Mouse (Mus musculus) limb, embryonic 10.5 days (tissue): ENCODE measurements around the gene Kcnk7. TPM values are rescaled to one million over a fixed set of nuclear protein-coding genes. Genes with fewer than 3 reads are reported as not detected.

Source experiments
- DNase-seq: peaks from one replicate; pipeline ENCODE4 v3.0.0-alpha.2; 2017; ENCODE audit warnings: low spot score
- H3K27ac ChIP-seq: fragments of 300-500 bp; sonication (generic); 2 replicates; pipeline ENCODE4 v1.5.1; 2016; ENCODE audit warnings: mild to moderate bottlenecking
- H3K27me3 ChIP-seq: fragments of 300-500 bp; sonication (generic); 2 replicates; pipeline ENCODE4 v1.6.1; 2016; ENCODE audit warnings: low read depth, mild to moderate bottlenecking; ENCODE audit not compliant: poor library complexity, severe bottlenecking
- H3K36me3 ChIP-seq: fragments of 300-500 bp; sonication (generic); 2 replicates; pipeline ENCODE4 v1.6.1; 2016; ENCODE audit warnings: mild to moderate bottlenecking, moderate library complexity
- H3K4me1 ChIP-seq: fragments of 300-500 bp; sonication (generic); 2 replicates; pipeline ENCODE4 v1.6.1; 2016
- H3K4me3 ChIP-seq: fragments of 300-500 bp; sonication (generic); 2 replicates; pipeline ENCODE4 v1.5.1; 2016; ENCODE audit warnings: mild to moderate bottlenecking, moderate library complexity
- H3K9me3 ChIP-seq: fragments of 300-500 bp; sonication (generic); replicated peaks from 2 replicates; pipeline ENCODE4 v1.6.1; 2016; ENCODE audit warnings: mild to moderate bottlenecking
- WGBS: fragments of 180-500 bp; shearing (Covaris S2); methylation state at CpG from one replicate; pipeline ENCODE4 v1.1.7; 2016; 5-methylcytosine and 5-hydroxymethylcytosine counted together
- polyA plus RNA-seq: library from polyadenylated mRNA; unstranded; fragments of >200 nt; fragmentation: Nextera tagmentation; extraction: Ambion mirVana; gene quantifications from 2 replicates; pipeline ENCODE4 v1.2.1, GENCODE M21; 2016

Gene Kcnk7
- polyA plus RNA-seq, 1 experiment from 2014 or later: not detected

DNA sequence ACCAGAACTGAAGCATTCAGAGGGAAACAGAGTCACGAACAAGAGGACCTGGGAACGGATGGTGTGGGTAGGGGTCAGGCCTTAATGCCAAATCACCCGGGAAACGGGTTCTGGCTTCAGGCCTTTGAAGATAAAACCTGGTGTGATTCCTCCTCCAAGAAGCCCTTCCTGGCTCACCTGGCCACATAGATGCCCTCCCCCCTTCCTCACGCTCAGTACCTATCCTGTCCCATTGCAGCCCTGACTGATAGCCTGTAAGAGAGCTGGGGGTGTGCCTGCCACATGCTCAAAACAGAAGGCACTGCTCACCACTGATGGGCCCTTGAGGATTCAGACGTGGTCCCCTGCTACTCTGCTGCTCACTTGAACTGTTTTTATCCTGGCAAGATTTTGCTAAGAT lies 10.4 kb upstream of the Kcnk7 start:
- Histone ChIP-seq H3K36me3 (peaks cover 89% of the 10 kb centered on the region), H3K27me3 (peaks cover 14% of the 10 kb centered on the region), H3K9me3 (no peaks in the 10 kb centered on the region), H3K4me3 (peak overlapping the region; percentile 82; the same call in 1 of the 2 replicates), H3K4me1 (peaks cover 59% of the 10 kb centered on the region), H3K27ac (no peak overlapping the region)
- 88% methylated on average over 6 of the region's 6 CpGs for WGBS
- DNase-seq: no peak

DNA sequence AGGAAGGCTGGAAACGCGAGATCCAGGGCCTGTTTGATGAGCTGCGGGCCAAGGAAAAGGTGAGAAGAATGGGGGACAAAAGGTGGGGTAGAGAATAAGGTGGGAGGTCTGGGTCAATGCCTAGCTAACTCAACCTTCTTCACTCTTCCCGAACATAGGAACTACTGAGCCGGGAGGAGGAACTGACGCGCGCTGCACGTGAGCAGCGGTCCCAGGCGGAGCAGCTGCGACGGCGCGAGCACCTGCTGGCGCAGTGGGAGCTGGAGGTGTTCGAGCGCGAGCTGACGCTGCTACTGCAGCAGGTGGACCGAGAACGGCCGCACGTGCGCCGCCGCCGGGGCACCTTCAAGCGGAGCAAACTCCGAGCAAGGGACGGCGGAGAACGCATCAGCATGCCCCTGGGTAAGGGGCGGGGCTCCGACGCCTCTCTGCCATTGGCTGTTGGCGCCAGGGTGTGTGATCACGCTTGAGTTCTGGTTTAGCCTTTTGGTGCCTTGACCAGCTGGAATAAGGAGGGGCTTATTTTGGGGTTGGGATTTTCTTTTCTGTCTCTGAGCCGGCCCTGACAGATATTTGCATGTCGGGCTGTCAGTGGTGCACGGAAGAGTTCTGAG lies 8.2 kb upstream of the Kcnk7 start:
- DNase-seq: peak; percentile 68
- H3K4me1 ChIP-seq: peaks cover 47% of the 10 kb centered on the region
- peaks cover 14% of the 10 kb centered on the region for H3K27me3 ChIP-seq
- WGBS: 7% methylated on average over 41 of the region's 41 CpGs
- peaks cover 100% of the 10 kb centered on the region for H3K36me3 ChIP-seq
- H3K27ac ChIP-seq: peak overlapping the region; percentile 30; the same call in 1 of the 2 replicates
- peak overlapping the region; percentile 41 for H3K4me3 ChIP-seq
- no peaks in the 10 kb centered on the region for H3K9me3 ChIP-seq

DNA sequence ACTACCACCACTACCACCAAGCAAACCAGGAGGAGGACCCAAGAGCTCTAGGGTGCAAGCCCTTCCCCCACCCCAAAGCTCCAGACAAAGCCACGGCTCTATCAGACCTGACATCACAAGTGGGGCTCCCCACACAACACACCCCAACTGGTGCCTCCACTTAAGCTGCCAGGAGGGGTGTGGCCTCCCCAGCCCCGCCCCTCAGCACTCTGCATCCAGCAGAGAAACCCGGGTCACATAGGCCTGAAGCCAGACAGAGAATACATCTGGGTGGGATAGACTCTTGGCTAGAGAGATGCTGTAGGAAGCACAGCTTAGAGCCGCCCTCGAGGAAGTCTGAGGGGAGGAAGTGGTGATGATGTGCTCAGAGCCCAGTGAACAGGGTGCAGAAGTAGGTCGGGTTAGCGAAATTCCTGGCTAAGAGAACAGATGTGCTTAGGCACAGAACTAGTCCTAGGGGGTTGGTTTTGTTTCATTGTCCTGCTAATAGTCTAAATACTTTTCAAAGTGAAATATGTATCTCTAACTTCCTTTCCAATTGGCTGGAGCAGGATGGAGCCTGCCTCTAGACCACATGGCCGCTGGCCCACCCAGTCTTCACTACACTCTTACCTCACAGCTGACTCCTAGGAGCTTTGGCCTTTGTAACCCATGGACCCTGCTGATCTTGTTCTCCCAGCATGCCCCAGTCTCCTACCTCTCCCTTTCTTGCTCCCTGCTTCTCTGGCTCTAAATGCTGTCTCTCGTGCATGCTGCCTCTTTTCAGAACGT lies 819 bp downstream of the Kcnk7 start:
- Histone ChIP-seq H3K4me1 (peaks cover 9% of the 10 kb centered on the region), H3K27ac (peak overlapping the region; percentile 22; the same call in 1 of the 2 replicates), H3K9me3 (no peaks in the 10 kb centered on the region), H3K27me3 (no peaks in the 10 kb centered on the region), H3K36me3 (peaks cover 71% of the 10 kb centered on the region), H3K4me3 (no peak overlapping the region)
- no peak for DNase-seq
- 51% methylated on average over 10 of the region's 10 CpGs for WGBS

DNA sequence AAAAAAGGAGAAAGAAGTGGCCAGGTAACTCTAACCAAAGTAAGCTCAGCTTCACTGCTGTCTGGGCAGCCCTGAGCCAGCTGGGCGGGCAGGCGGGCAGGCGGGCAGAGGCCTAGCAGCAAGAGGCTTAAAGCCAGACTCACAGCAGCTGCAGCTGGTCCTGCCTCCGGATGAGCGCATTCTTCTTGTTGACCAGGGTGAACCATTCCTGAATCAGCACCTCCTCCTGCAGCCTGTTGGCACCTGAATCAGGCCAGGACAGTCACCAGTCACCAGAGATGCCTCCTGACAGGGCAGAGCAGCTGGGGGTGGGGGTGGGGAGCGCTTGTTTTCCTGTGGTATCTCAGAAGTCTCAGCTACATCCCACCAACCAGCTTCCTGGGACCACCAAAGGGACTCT lies 5.9 kb downstream of the Kcnk7 start:
- H3K27ac ChIP-seq: no peak overlapping the region
- H3K27me3 ChIP-seq: no peaks in the 10 kb centered on the region
- no peaks in the 10 kb centered on the region for H3K9me3 ChIP-seq
- no peak overlapping the region for H3K4me3 ChIP-seq
- DNase-seq: no peak
- peaks cover 14% of the 10 kb centered on the region for H3K4me1 ChIP-seq
- 90% methylated on average over 6 of the region's 6 CpGs for WGBS
- peaks cover 65% of the 10 kb centered on the region for H3K36me3 ChIP-seq

DNA sequence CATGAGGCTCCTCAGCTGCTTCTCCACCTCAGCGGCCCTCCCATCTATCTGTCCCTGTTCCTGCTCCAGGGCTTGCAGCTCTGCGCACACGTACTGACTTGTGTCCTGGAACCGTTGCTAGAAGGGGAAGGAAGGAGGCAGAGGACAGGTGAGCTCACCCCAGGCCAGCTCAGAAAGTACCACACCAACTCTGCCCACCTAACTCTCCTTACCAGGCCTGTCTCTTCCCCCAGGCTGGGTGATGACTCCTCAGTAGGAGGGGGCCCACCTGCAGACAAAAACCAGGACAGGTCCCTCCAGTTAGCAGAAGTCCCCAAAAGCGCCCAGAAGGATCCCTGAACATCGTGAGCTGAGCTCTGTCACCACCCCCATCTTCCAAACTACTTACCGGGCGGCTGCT lies 6.4 kb downstream of the Kcnk7 start:
- Histone ChIP-seq H3K4me3 (no peak overlapping the region), H3K9me3 (no peaks in the 10 kb centered on the region), H3K27me3 (no peaks in the 10 kb centered on the region), H3K4me1 (peaks cover 15% of the 10 kb centered on the region), H3K36me3 (peaks cover 70% of the 10 kb centered on the region), H3K27ac (no peak overlapping the region)
- no peak for DNase-seq
- WGBS: 85% methylated on average over 8 of the region's 8 CpGs

DNA sequence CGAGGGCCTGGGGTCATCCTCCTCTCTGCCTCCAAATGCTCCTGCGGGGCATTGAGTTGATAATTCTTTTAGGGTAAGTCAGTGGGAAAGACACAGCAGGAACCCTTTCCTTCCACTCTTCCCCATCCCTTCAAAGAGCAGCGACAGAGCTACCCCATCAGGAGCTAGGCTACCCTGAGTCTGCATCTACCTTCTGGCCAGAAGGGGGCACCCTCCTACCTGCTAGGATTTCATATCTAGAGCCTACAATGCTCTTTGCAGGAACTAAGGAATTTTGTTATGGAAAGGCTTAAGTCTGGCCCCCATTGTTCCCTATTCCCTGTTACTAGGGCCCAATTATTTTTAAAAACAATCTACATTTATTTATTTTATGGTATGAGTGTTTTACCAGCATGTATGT lies 7.1 kb downstream of the Kcnk7 start:
- Histone ChIP-seq H3K4me3 (no peak overlapping the region), H3K36me3 (peaks cover 71% of the 10 kb centered on the region), H3K9me3 (no peaks in the 10 kb centered on the region), H3K4me1 (peaks cover 21% of the 10 kb centered on the region), H3K27ac (no peak overlapping the region), H3K27me3 (no peaks in the 10 kb centered on the region)
- peak; percentile 64 for DNase-seq
- WGBS: 22% methylated on average over 3 of the region's 3 CpGs

DNA sequence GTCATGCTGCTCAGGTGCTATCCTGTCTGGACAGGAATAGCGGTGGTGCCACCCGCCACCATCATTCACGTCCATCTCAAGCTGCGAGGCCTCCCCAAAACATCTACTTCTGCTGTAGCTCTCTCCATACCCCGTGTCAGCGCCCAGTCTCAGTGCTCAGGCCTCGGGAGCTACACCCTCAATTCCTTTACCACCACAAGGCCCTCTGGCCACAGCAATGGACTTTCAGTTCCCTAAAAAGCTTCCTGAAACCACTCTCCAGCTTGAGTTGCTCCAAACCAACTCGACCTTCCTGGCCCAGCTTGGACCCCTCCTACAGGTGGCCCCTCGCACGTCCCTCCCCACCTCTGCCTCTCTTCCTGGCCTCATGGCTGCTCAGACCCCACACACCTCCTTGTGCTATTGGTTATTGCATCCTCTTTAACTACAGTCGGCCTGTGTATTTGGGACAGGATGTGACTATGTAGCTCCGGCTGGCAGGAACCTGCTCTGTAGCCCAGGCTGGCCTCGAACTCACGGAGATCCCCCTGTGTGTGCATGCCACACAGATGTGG lies 7.8 kb downstream of the Kcnk7 start:
- Histone ChIP-seq H3K27ac (no peak overlapping the region), H3K4me1 (peaks cover 29% of the 10 kb centered on the region), H3K9me3 (no peaks in the 10 kb centered on the region), H3K4me3 (no peak overlapping the region), H3K27me3 (0 out of 2 replicates have a peak, but pooled peaks cover 3% of the 10 kb centered on the region), H3K36me3 (peaks cover 69% of the 10 kb centered on the region)
- DNase-seq: no peak
- WGBS: 91% methylated on average over 14 of the region's 14 CpGs

DNA sequence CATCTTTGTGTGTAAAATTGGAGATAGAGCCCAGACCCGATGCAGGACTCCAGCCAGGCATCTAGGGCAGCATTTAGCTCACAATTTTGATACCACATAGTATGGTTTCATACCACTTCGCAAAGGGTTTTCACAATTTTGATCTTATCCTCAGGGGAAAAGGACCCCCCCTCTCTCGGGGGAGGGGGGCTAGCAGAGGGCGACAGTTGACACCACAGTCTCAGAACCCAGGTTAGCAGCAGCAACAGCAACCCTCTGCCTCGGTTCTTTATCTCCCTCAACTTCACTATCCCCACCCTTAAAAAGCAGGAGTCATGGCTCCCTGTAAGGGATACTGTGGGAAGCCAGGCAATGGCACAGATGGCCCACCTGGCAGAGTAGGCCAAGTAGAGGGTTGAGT lies 9.1 kb downstream of the Kcnk7 start:
- H3K4me3 ChIP-seq: 0 out of 2 replicates have a peak overlapping the region, but pooled peaks have one; percentile 6
- H3K27ac ChIP-seq: 0 out of 2 replicates have a peak overlapping the region, but pooled peaks have one; percentile 20
- peaks cover 31% of the 10 kb centered on the region for H3K4me1 ChIP-seq
- H3K27me3 ChIP-seq: 0 out of 2 replicates have a peak, but pooled peaks cover 7% of the 10 kb centered on the region
- DNase-seq: no peak
- peaks cover 71% of the 10 kb centered on the region for H3K36me3 ChIP-seq
- WGBS: 75% methylated on average over 5 of the region's 5 CpGs
- no peaks in the 10 kb centered on the region for H3K9me3 ChIP-seq

DNA sequence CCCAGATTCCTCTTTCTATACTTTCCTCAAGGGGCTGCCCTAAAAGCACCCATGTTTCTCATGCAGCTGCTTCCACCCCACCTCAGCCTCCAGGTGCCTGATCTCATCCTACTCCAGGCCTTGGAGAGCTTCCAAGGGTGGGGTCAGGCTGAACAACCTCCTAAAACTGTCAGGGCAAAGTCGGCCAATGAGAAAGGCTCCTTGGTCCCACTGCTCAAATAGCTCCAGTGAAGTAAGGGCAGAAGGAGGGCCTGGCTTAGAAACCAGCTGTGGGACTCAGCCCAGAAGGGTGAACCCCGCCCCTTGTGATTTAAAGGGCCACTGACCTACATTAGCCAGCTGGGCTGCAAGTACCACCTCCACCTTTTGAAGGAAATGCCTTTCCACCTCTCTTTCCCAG lies 9.6 kb downstream of the Kcnk7 start:
- Histone ChIP-seq H3K27ac (peak overlapping the region; percentile 33; the same call in 1 of the 2 replicates), H3K27me3 (0 out of 2 replicates have a peak, but pooled peaks cover 7% of the 10 kb centered on the region), H3K9me3 (no peaks in the 10 kb centered on the region), H3K4me1 (peaks cover 31% of the 10 kb centered on the region), H3K36me3 (peaks cover 71% of the 10 kb centered on the region), H3K4me3 (no peak overlapping the region)
- 2% methylated on average over 2 of the region's 2 CpGs for WGBS
- DNase-seq: peak; percentile 57

DNA sequence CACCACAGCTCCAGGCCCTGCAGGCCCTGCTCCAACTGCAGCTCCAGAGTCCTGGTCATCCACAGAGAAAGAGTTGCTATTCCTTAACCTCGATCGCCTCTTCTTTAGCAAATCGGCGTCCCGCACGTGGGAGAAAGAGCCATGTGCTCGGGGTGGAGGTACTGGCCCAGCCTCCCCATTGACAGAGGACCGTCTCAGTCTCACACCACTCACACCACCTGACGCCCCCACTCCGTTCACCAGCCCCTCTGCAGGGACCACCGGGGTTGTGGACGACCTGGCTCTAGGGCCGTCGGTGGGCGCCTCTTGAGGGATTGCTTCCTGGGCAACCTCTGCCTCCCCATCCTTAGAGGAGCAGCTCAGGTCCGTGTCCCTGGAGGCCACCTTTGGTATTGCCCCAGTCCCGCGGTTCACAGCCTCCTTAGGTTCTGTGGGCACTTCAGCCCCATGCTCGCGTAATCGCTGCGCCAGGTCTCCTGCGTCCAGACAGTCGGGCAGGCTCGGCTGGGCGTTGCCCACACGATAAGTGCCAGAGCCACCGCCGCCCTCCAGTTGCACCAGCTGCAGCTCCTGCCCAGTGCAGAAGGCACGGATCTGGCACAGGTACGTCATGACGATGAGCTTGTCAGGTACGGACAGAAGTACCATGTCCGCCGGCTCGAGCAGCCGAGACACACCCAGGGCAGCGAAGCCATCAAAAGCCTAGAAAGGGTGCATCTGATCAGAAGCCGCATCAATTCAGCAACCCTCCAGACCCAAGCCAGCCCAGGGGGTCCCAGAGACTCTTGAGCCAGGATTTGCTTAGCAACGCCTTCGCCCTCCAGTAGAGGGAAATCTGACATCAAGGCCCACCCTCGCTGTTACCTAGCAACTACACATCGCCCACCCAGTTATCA lies 11.9 kb downstream of the Kcnk7 start:
- peaks cover 72% of the 10 kb centered on the region for H3K36me3 ChIP-seq
- H3K27ac ChIP-seq: peak overlapping the region; percentile 15; the same call in 1 of the 2 replicates
- H3K27me3 ChIP-seq: 0 out of 2 replicates have a peak, but pooled peaks cover 7% of the 10 kb centered on the region
- H3K9me3 ChIP-seq: no peaks in the 10 kb centered on the region
- DNase-seq: peak; percentile 66
- peak overlapping the region; percentile 35 for H3K4me3 ChIP-seq
- H3K4me1 ChIP-seq: peaks cover 31% of the 10 kb centered on the region
- 18% methylated on average over 43 of the region's 43 CpGs for WGBS

DNA sequence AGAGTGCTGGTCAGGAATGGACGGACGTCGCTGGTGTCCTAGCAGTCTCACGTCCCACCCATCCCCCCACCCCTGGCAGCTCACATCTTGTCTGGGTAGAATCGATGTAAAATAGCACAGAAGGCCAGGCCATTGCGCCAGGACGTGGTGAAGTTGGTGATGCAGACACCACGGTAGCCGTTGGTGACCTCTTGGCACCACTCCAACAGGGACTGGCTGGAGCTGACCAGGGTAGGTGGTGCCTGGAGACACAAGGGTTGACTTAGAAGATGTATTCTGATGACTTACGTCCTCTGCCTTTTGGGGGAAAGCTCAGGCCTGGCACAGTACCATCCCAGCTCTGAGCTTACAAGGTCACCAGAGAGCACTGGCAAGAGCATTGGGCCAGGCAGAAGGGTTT lies 12.8 kb downstream of the Kcnk7 start:
- no peak for DNase-seq
- no peak overlapping the region for H3K27ac ChIP-seq
- no peaks in the 10 kb centered on the region for H3K9me3 ChIP-seq
- H3K36me3 ChIP-seq: peaks cover 72% of the 10 kb centered on the region
- H3K27me3 ChIP-seq: 0 out of 2 replicates have a peak, but pooled peaks cover 7% of the 10 kb centered on the region
- peaks cover 31% of the 10 kb centered on the region for H3K4me1 ChIP-seq
- no peak overlapping the region for H3K4me3 ChIP-seq
- 52% methylated on average over 10 of the region's 10 CpGs for WGBS

DNA sequence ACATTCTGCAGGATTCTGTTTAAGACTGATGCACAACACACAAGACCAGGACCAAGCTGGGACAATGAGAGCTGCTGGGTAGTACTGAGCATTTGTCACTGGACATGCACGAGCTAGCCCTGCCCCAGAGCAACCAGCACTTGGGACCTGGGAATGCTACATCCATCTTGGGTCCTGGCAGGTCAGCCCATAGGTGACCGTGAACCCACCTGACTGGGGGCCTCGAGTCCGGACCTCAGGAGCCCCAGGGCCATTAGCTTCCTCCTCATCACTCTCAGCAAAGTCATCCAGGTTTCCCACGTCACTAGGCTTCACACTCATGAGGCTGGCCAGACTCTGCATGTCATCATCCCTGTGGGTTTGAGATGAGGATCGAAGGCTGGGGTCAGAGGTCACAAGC lies 17.1 kb downstream of the Kcnk7 start:
- Histone ChIP-seq H3K27ac (no peak overlapping the region), H3K9me3 (no peaks in the 10 kb centered on the region), H3K27me3 (0 out of 2 replicates have a peak, but pooled peaks cover 7% of the 10 kb centered on the region), H3K36me3 (peaks cover 87% of the 10 kb centered on the region), H3K4me3 (no peak overlapping the region), H3K4me1 (peaks cover 34% of the 10 kb centered on the region)
- 90% methylated on average over 6 of the region's 6 CpGs for WGBS
- no peak for DNase-seq
